9 mouse cellular contexts compared by ENCODE assay signal in the genomic region with DNA sequence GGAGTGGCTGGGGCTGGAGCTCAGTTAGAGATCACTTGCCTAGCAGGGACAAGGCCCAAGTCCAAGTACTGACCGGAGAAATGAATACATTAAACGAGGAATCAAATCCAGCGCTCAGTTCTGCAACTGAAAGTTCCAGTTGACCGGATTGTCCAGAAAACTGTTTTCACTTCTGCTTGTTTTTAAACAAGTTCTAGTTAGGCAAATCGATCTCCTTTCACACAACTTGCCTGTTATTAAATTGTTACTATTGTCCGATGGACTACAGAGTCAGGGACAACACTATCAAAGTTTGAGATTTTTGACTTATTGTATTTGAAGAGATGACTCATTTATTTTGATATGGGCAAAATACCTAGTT. TPM values are rescaled to one million over a fixed set of nuclear protein-coding genes. Genes with fewer than 3 reads are reported as not detected.
A peak's percentile ranks its signal among the peaks of the same experiment; 100 is the strongest.
DNase-seq lines count a peak whose midpoint lies in the region; ATAC-seq and TF ChIP-seq lines count a peak whose summit lies in the region.
"Had no signal": no experiment of that assay in that cellular context is flagged by ENCODE, and none has a peak within 500 bp of the region (broad histone marks: within the 10 kb centered on the region; RNA-seq: fewer than 3 reads in every experiment).

No protein-coding gene starts in this region.

- no peak for DNase-seq in heart, postnatal 0 days (ENCODE audit: low spot score)
- no peak for DNase-seq in heart, adult 11 months
- DNase-seq in hindbrain, embryonic 10.5 days (ENCODE audit: low spot score) = no peak
- DNase-seq in liver, postnatal 0 days = no peak
- no peak for DNase-seq in thymus, postnatal 36 days
- no peak for DNase-seq in left cerebral cortex, postnatal 4 days
- no peak for DNase-seq in thymus, postnatal 14 days

- 0 out of 2 replicates have a peak, but pooled peaks cover 9% of the 10 kb centered on the region for H3K4me1 ChIP-seq in heart, postnatal 0 days (ENCODE audit: control insufficient read depth, insufficient read depth)
- peaks cover 2% of the 10 kb centered on the region for H3K4me1 ChIP-seq in ES-Bruce4 (ENCODE audit: control insufficient read depth, insufficient read depth, low read length)
- peaks cover 18% of the 10 kb centered on the region for H3K4me1 ChIP-seq in hindbrain, embryonic 10.5 days (replicated peaks)
- H3K4me1 ChIP-seq in liver, postnatal 0 days (ENCODE audit: insufficient read depth) = peaks cover 12% of the 10 kb centered on the region

- H3K4me2 ChIP-seq in heart, postnatal 0 days (ENCODE audit: low read depth, low read length) = peak overlapping the region; percentile 26; the same call in 1 of the 2 replicates
- H3K4me2 ChIP-seq in liver, postnatal 0 days (ENCODE audit: low read depth, low read length) = 0 out of 2 replicates have a peak overlapping the region, but pooled peaks have one; percentile 11

- H3K9me3 ChIP-seq in heart, postnatal 0 days (replicated peaks; ENCODE audit: control insufficient read depth, low read length) = no peaks in the 10 kb centered on the region
- H3K9me3 ChIP-seq in ES-Bruce4 (replicated peaks; ENCODE audit: control insufficient read depth, insufficient read depth, low read length, poor library complexity, severe bottlenecking) = no peaks in the 10 kb centered on the region
- H3K9me3 ChIP-seq in hindbrain, embryonic 10.5 days = no peaks in the 10 kb centered on the region
- H3K9me3 ChIP-seq in liver, postnatal 0 days (ENCODE audit: low read length) = no peaks in the 10 kb centered on the region

- no peak for TF ChIP-seq POLR2A in ES-Bruce4 (IDR thresholded peaks at IDR 0.05; ENCODE audit: insufficient read depth, low read length)

- no peak for TF ChIP-seq EP300 in heart, postnatal 0 days (IDR thresholded peaks at IDR 0.05; ENCODE audit: low read depth)
- TF ChIP-seq EP300 in ES-Bruce4 (IDR thresholded peaks at IDR 0.05; ENCODE audit: insufficient read depth, low read depth, low read length) = no peak
- no peak for TF ChIP-seq EP300 in liver, postnatal 0 days (IDR thresholded peaks at IDR 0.05; ENCODE audit: low read depth)

- H3K27me3 ChIP-seq in heart, postnatal 0 days (ENCODE audit: control insufficient read depth, insufficient read depth, low read length) = no peaks in the 10 kb centered on the region
- H3K27me3 ChIP-seq in ES-Bruce4 (ENCODE audit: control insufficient read depth, insufficient read depth, low read length, poor library complexity, severe bottlenecking) = no peaks in the 10 kb centered on the region
- peaks cover 59% of the 10 kb centered on the region for H3K27me3 ChIP-seq in hindbrain, embryonic 10.5 days (ENCODE audit: insufficient read depth, poor library complexity, severe bottlenecking)
- H3K27me3 ChIP-seq in liver, postnatal 0 days (ENCODE audit: insufficient read depth, low read length) = no peaks in the 10 kb centered on the region

- no peak overlapping the region for H3K4me3 ChIP-seq in heart, postnatal 0 days (ENCODE audit: low read depth, low read length)
- peak overlapping the region; percentile 12 for H3K4me3 ChIP-seq in ES-Bruce4 (ENCODE audit: low read depth, low read length)
- peak overlapping the region; percentile 46 for H3K4me3 ChIP-seq in hindbrain, embryonic 10.5 days
- no peak overlapping the region for H3K4me3 ChIP-seq in liver, postnatal 0 days (ENCODE audit: low read depth, low read length)

- no peak for TF ChIP-seq CTCF in heart, postnatal 0 days (IDR thresholded peaks at IDR 0.05; ENCODE audit: low read depth)
- no peak for TF ChIP-seq CTCF in ES-Bruce4 (IDR thresholded peaks at IDR 0.05; ENCODE audit: low read depth, low read length)
- TF ChIP-seq CTCF in liver, postnatal 0 days (IDR thresholded peaks at IDR 0.05; ENCODE audit: low read depth) = no peak

- no peaks in the 10 kb centered on the region for H3K36me3 ChIP-seq in heart, postnatal 0 days (replicated peaks; ENCODE audit: control insufficient read depth, insufficient read depth, low read length)
- H3K36me3 ChIP-seq in ES-Bruce4 (ENCODE audit: control insufficient read depth, insufficient read depth, low read length, poor library complexity, severe bottlenecking) = no peaks in the 10 kb centered on the region
- H3K36me3 ChIP-seq in hindbrain, embryonic 10.5 days = no peaks in the 10 kb centered on the region
- no peaks in the 10 kb centered on the region for H3K36me3 ChIP-seq in liver, postnatal 0 days (replicated peaks; ENCODE audit: insufficient read depth, low read length)

- peak overlapping the region; percentile 8; the same call in 1 of the 2 replicates for H3K9ac ChIP-seq in heart, postnatal 0 days (replicated peaks; ENCODE audit: low read depth, low read length)
- H3K9ac ChIP-seq in ES-Bruce4 (ENCODE audit: low read depth, poor library complexity, severe bottlenecking) = peak overlapping the region; percentile 42
- H3K9ac ChIP-seq in liver, postnatal 0 days (replicated peaks) = no peak overlapping the region

- WGBS in heart, postnatal 0 days = 90% methylated on average over 6 of the region's 6 CpGs
- 74% methylated on average over 6 of the region's 6 CpGs for WGBS in hindbrain, embryonic 10.5 days
- 78% methylated on average over 6 of the region's 6 CpGs for WGBS in liver, postnatal 0 days (ENCODE audit: insufficient replicate concordance)

- intact Hi-C loops in left cerebral cortex, postnatal 4 days (cut with DNase I) = no loop called here

- no peak for ATAC-seq in heart, postnatal 0 days (ENCODE audit: insufficient read depth, low read depth)
- no peak for ATAC-seq in liver, postnatal 0 days

- H3K27ac ChIP-seq in heart, postnatal 0 days (ENCODE audit: low read depth) = no peak overlapping the region
- H3K27ac ChIP-seq in ES-Bruce4 (ENCODE audit: insufficient read depth, low read length) = peak overlapping the region; percentile 10; the same call in 1 of the 2 replicates
- peak overlapping the region; percentile 81; the same call in 1 of the 2 replicates for H3K27ac ChIP-seq in hindbrain, embryonic 10.5 days
- no peak overlapping the region for H3K27ac ChIP-seq in liver, postnatal 0 days (ENCODE audit: low read depth)

RNA-seq across cellular contexts. Expression of a gene that starts 0.5 kb away (rescaled TPM):
- total RNA-seq in heart, postnatal 0 days (2014; rRNA removed; ENCODE audit: low replicate concordance) = not detected in 2 replicates
- 0.10 TPM in 1 of 2 replicates, not detected in the other for polyA plus RNA-seq in heart, postnatal 0 days (2015; fragmentation: Nextera tagmentation; extraction: Ambion mirVana)
- polyA plus RNA-seq in ES-Bruce4 (2011; ENCODE audit: insufficient read depth, insufficient read length, low read depth, missing spikeins) = 0.55 and 0.63 TPM in 2 replicates
- 0.26 TPM in 1 of 2 replicates, not detected in the other for polyA plus RNA-seq in hindbrain, embryonic 10.5 days (2016; fragmentation: Nextera tagmentation; extraction: Ambion mirVana)
- 0.46 and 0.49 TPM in 2 replicates for polyA plus RNA-seq in liver, postnatal 0 days (2015; fragmentation: Nextera tagmentation; extraction: Ambion mirVana)
- 1 to 10 TPM; 1.2 to 1.8 TPM for total RNA-seq in left cerebral cortex, postnatal 4 days (2021)

RNA-seq across cellular contexts. Expression of a gene that starts 2.5 kb away (rescaled TPM):
- 0.97 TPM in 1 of 2 replicates, not detected in the other for total RNA-seq in heart, postnatal 0 days (2014; rRNA removed; ENCODE audit: low replicate concordance)
- polyA plus RNA-seq in heart, postnatal 0 days (2015; fragmentation: Nextera tagmentation; extraction: Ambion mirVana) = 1.9 and 2.3 TPM in 2 replicates
- polyA plus RNA-seq in ES-Bruce4 (2011; ENCODE audit: insufficient read depth, insufficient read length, low read depth, missing spikeins) = 2.2 and 3.4 TPM in 2 replicates
- 1.0 and 1.1 TPM in 2 replicates for polyA plus RNA-seq in hindbrain, embryonic 10.5 days (2016; fragmentation: Nextera tagmentation; extraction: Ambion mirVana)
- polyA plus RNA-seq in liver, postnatal 0 days (2015; fragmentation: Nextera tagmentation; extraction: Ambion mirVana) = 29.8 and 31.8 TPM in 2 replicates
- total RNA-seq in left cerebral cortex, postnatal 4 days (2021) = 1 to 10 TPM; 2.5 to 2.6 TPM

RNA-seq across cellular contexts. Expression of a gene that starts 25.8 kb away (rescaled TPM):
- total RNA-seq in heart, postnatal 0 days (2014; rRNA removed; ENCODE audit: low replicate concordance) = 50.6 and 72.2 TPM in 2 replicates
- 41.1 and 42.8 TPM in 2 replicates for polyA plus RNA-seq in heart, postnatal 0 days (2015; fragmentation: Nextera tagmentation; extraction: Ambion mirVana)
- 147 and 152 TPM in 2 replicates for polyA plus RNA-seq in ES-Bruce4 (2011; ENCODE audit: insufficient read depth, insufficient read length, low read depth, missing spikeins)
- 324 and 370 TPM in 2 replicates for polyA plus RNA-seq in hindbrain, embryonic 10.5 days (2016; fragmentation: Nextera tagmentation; extraction: Ambion mirVana)
- polyA plus RNA-seq in liver, postnatal 0 days (2015; fragmentation: Nextera tagmentation; extraction: Ambion mirVana) = 15.5 and 20.2 TPM in 2 replicates
- 10 to 100 TPM; 15.1 to 17.6 TPM for total RNA-seq in left cerebral cortex, postnatal 4 days (2021)

RNA-seq across cellular contexts. Expression of a gene that starts 29.4 kb away (rescaled TPM):
- total RNA-seq in heart, postnatal 0 days (2014; rRNA removed; ENCODE audit: low replicate concordance) = not detected in 2 replicates
- polyA plus RNA-seq in heart, postnatal 0 days (2015; fragmentation: Nextera tagmentation; extraction: Ambion mirVana) = 0.27 TPM in 1 of 2 replicates, not detected in the other
- 4.2 and 8.6 TPM in 2 replicates for polyA plus RNA-seq in ES-Bruce4 (2011; ENCODE audit: insufficient read depth, insufficient read length, low read depth, missing spikeins)
- 1.8 and 2.1 TPM in 2 replicates for polyA plus RNA-seq in hindbrain, embryonic 10.5 days (2016; fragmentation: Nextera tagmentation; extraction: Ambion mirVana)
- 0.95 and 1.5 TPM in 2 replicates for polyA plus RNA-seq in liver, postnatal 0 days (2015; fragmentation: Nextera tagmentation; extraction: Ambion mirVana)
- 10 to 100 TPM; 14.5 to 18.3 TPM for total RNA-seq in left cerebral cortex, postnatal 4 days (2021)

RNA-seq across cellular contexts. Expression of a gene that starts 35.9 kb away (rescaled TPM):
- not detected in 2 replicates for total RNA-seq in heart, postnatal 0 days (2014; rRNA removed; ENCODE audit: low replicate concordance)
- polyA plus RNA-seq in heart, postnatal 0 days (2015; fragmentation: Nextera tagmentation; extraction: Ambion mirVana) = not detected in 2 replicates
- polyA plus RNA-seq in ES-Bruce4 (2011; ENCODE audit: insufficient read depth, insufficient read length, low read depth, missing spikeins) = not detected in 2 replicates
- polyA plus RNA-seq in hindbrain, embryonic 10.5 days (2016; fragmentation: Nextera tagmentation; extraction: Ambion mirVana) = not detected in 2 replicates
- 0.32 and 0.43 TPM in 2 replicates for polyA plus RNA-seq in liver, postnatal 0 days (2015; fragmentation: Nextera tagmentation; extraction: Ambion mirVana)
- not detected for total RNA-seq in left cerebral cortex, postnatal 4 days (2021)
- total RNA-seq: adrenal gland, postnatal 4 days had no signal

Comparison
In these comparisons a context has a peak if more than half of its experiments do, and no peak if none do; other contexts are left out.
1. H3K27ac ChIP-seq: peak in ES-Bruce4 (single experiment) and hindbrain, embryonic 10.5 days (single experiment); none in heart, postnatal 0 days (single experiment) and liver, postnatal 0 days (single experiment).
2. H3K4me3 ChIP-seq: peak in ES-Bruce4 (single experiment) and hindbrain, embryonic 10.5 days (single experiment); none in heart, postnatal 0 days (single experiment) and liver, postnatal 0 days (single experiment).